Mouse (Mus musculus) hindbrain, embryonic 13.5 days (tissue): ENCODE data around the gene Fbxo45. TPM values are rescaled to one million over a fixed set of nuclear protein-coding genes. Genes with fewer than 3 reads are reported as not detected.
"Not testable (repeated sequence)": the region's sequence is repeated elsewhere in the genome, so short reads cannot be mapped to it uniquely, and the experiment has no call there.

ENCODE experiments used
- ATAC-seq: fragments of 200-750 bp; cut with Nextera tagmentation; 2 replicates; pipeline ENCODE4 v1.8.0; 2017; ENCODE audit warnings: moderate TSS enrichment; ENCODE audit not compliant: low FRiP score
- H3K27ac ChIP-seq: fragments of 300-500 bp; sonication (generic); 2 replicates; pipeline ENCODE4 v1.5.1; 2015; ENCODE audit warnings: inconsistent platforms, mild to moderate bottlenecking, moderate library complexity
- H3K27me3 ChIP-seq: fragments of 300-500 bp; sonication (generic); 2 replicates; pipeline ENCODE4 v1.6.1; 2015; ENCODE audit warnings: mild to moderate bottlenecking, inconsistent platforms
- H3K36me3 ChIP-seq: fragments of 300-500 bp; sonication (generic); 2 replicates; pipeline ENCODE4 v1.6.1; 2015; ENCODE audit warnings: mild to moderate bottlenecking, inconsistent platforms
- H3K4me1 ChIP-seq: fragments of 300-500 bp; sonication (generic); replicated peaks from 2 replicates; pipeline ENCODE4 v1.6.1; 2015; ENCODE audit warnings: inconsistent platforms
- H3K4me2 ChIP-seq: fragments of 300-500 bp; sonication (generic); 2 replicates; pipeline ENCODE4 v1.6.1; 2015; ENCODE audit warnings: inconsistent platforms, mild to moderate bottlenecking, moderate library complexity
- H3K4me3 ChIP-seq: fragments of 300-500 bp; sonication (generic); 2 replicates; pipeline ENCODE4 v1.5.1; 2015; ENCODE audit warnings: mild to moderate bottlenecking, inconsistent platforms
- H3K9ac ChIP-seq: fragments of 300-500 bp; sonication (generic); 2 replicates; pipeline ENCODE4 v1.6.1; 2015; ENCODE audit warnings: mild to moderate bottlenecking, inconsistent platforms
- H3K9me3 ChIP-seq: fragments of 300-500 bp; sonication (generic); 2 replicates; pipeline ENCODE4 v1.6.1; 2016; ENCODE audit warnings: inconsistent platforms
- WGBS: fragments of 180-500 bp; shearing (Covaris S2); methylation state at CpG from one replicate; pipeline ENCODE4 v1.1.7; 2015; 5-methylcytosine and 5-hydroxymethylcytosine counted together
- polyA plus RNA-seq: library from polyadenylated mRNA; unstranded; fragments of >200 nt; fragmentation: Nextera tagmentation; extraction: Ambion mirVana; gene quantifications from 2 replicates; pipeline ENCODE4 v1.2.1, GENCODE M21; 2015

Gene Fbxo45
- polyA plus RNA-seq, 1 experiment from 2014 or later, result 8.2 TPM

DNA sequence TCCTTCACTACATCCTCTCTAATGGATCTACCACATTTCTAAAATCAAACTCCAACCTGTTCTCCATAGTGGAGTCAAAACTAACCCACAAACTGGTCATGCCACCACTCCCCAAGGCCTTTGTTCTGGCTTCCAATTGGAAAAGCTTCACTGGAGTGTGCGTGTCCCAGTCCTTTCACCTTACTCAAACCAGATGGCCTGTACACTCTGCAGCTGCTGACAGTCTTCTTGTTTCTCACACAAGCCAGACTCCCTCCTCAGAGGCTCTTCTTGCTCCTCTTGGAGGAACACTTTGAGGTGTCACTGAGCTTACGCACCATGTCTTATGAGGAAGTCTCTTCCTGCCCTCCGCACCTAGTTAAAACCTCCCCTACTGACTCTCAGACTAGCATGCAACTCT, 3.1 kb downstream of the Fbxo45 start:
- H3K27me3 ChIP-seq, result no peaks in the 10 kb centered on the region
- no peak overlapping the region for H3K27ac ChIP-seq
- no peaks in the 10 kb centered on the region for H3K9me3 ChIP-seq
- no peaks in the 10 kb centered on the region for H3K36me3 ChIP-seq
- no peak overlapping the region for H3K4me2 ChIP-seq
- H3K4me3 ChIP-seq, result no peak overlapping the region
- H3K4me1 ChIP-seq, result peaks cover 29% of the 10 kb centered on the region
- ATAC-seq, result no peak
- H3K9ac ChIP-seq, result peak overlapping the region; percentile 31; the same call in 1 of the 2 replicates
- 90% methylated on average over 3 of the region's 3 CpGs for WGBS

DNA sequence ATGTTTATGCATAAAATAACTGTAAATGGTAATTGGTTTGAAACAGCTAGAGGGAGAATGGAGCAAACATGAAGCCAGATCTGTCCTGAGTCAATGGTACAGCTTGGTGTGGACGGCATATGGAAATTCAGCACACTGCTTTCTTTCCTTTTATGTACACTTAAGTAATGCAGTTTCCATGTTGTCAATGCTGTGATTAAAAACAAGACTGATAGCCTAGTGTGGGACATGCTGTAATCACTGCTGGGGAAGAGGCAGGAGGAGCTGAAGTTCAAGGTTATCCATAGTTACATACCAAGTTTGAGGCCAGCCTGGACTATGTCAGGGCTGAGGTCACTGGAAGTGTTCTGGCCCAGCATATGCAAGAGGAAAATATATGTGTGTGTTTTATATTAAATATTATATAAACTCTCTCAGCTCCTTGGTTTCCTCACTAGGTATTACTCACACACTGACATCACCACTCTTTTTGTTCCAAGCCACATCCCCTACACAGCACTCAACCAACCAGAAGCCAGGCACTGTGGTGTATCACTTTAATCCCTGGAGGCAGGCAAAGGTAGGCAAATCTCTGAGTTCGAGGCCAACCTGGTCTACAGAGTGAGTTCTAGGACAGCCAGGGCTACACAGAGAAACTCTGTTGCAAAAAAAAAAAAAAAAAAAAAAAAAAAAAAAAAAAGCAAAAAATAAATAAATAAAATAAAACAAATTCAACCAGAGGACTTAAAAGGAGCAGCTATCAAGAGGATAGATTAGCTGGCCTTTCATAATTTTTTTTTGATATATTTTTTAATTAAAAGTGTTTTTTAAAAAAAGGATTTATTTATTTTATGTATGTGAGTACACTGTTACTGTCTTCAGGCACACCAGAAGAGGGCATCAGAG, 7.3 kb downstream of the Fbxo45 start:
- no peaks in the 10 kb centered on the region for H3K27me3 ChIP-seq
- H3K27ac ChIP-seq, result no peak overlapping the region
- peaks cover 21% of the 10 kb centered on the region for H3K36me3 ChIP-seq
- H3K9ac ChIP-seq, result no peak overlapping the region
- no peak overlapping the region for H3K4me2 ChIP-seq
- ATAC-seq, result no peak
- H3K4me1 ChIP-seq, result peaks cover 8% of the 10 kb centered on the region
- 99% methylated on average over 2 of the region's 2 CpGs for WGBS
- H3K9me3 ChIP-seq, result no peaks in the 10 kb centered on the region
- no peak overlapping the region for H3K4me3 ChIP-seq

- WGBS, result 91% methylated on average over 19 of the region's 19 CpGs
- no peak overlapping the region for H3K4me2 ChIP-seq
- no peaks in the 10 kb centered on the region for H3K27me3 ChIP-seq
- H3K9ac ChIP-seq, result no peak overlapping the region
- peaks cover 29% of the 10 kb centered on the region for H3K36me3 ChIP-seq
- H3K4me3 ChIP-seq, result no peak overlapping the region
- ATAC-seq, result no peak
- no peak overlapping the region for H3K27ac ChIP-seq
- H3K4me1 ChIP-seq, result no peaks in the 10 kb centered on the region
- H3K9me3 ChIP-seq, result no peaks in the 10 kb centered on the region
Observed at GRCm38 (mm10) chr16:32237930-32238680, 8.9 kb downstream of the Fbxo45 start.

- H3K27ac ChIP-seq, H3K4me1 ChIP-seq, H3K27me3 ChIP-seq, H3K4me2 ChIP-seq, H3K9ac ChIP-seq, H3K4me3 ChIP-seq, ATAC-seq, H3K9me3 ChIP-seq: not testable (repeated sequence)
- WGBS, result 91% methylated on average over 3 of the region's 3 CpGs
- peaks cover 28% of the 10 kb centered on the region for H3K36me3 ChIP-seq
Observed at GRCm38 (mm10) chr16:32232050-32232449, 14.9 kb downstream of the Fbxo45 start.

- ATAC-seq, result no peak
Observed at GRCm38 (mm10) chr16:32222399-32222798, 24.6 kb downstream of the Fbxo45 start.

DNA sequence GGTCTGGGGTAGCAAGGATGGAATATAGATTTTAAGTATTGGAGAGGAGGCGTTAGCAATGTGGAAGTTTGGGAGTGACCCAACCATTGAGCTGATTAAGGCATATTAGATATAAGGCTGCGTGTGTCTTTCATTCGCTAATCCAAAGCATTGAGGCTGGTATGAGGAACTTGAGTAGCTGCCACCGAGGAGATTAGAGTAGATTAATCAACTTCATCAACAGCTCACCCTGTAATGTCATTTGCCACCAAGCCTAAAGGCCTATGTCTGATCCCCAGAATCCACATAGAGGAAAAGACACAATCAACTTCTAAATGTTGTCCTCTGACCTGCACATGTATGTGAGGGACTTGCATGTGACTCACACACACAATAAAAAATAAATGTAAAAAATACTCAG, 25.2 kb downstream of the Fbxo45 start:
- Histone ChIP-seq H3K9me3 (no peaks in the 10 kb centered on the region), H3K36me3 (no peaks in the 10 kb centered on the region), H3K27me3 (no peaks in the 10 kb centered on the region), H3K4me2 (no peak overlapping the region), H3K27ac (no peak overlapping the region), H3K4me3 (no peak overlapping the region), H3K4me1 (no peaks in the 10 kb centered on the region), H3K9ac (no peak overlapping the region)
- WGBS, result 87% methylated on average over 4 of the region's 4 CpGs
- ATAC-seq, result no peak

More at GRCm38 (mm10) chr16:32222399-32222798, 24.6 kb downstream of the Fbxo45 start:
- Histone ChIP-seq H3K27me3 (no peaks in the 10 kb centered on the region), H3K36me3 (no peaks in the 10 kb centered on the region), H3K9ac (no peak overlapping the region), H3K27ac (no peak overlapping the region), H3K4me3 (no peak overlapping the region), H3K4me2 (no peak overlapping the region), H3K4me1 (no peaks in the 10 kb centered on the region), H3K9me3 (no peaks in the 10 kb centered on the region)

- no peaks in the 10 kb centered on the region for H3K27me3 ChIP-seq
- H3K4me2 ChIP-seq, result no peak overlapping the region
- ATAC-seq, result no peak
- no peak overlapping the region for H3K4me3 ChIP-seq
- no peaks in the 10 kb centered on the region for H3K9me3 ChIP-seq
- H3K4me1 ChIP-seq, result no peaks in the 10 kb centered on the region
- H3K9ac ChIP-seq, result no peak overlapping the region
- WGBS, result 79% methylated on average over 17 of the region's 17 CpGs
- no peaks in the 10 kb centered on the region for H3K36me3 ChIP-seq
- H3K27ac ChIP-seq, result no peak overlapping the region
Observed at GRCm38 (mm10) chr16:32214804-32215576, 32.0 kb downstream of the Fbxo45 start.

- Histone ChIP-seq H3K36me3 (no peaks in the 10 kb centered on the region), H3K9me3 (no peaks in the 10 kb centered on the region), H3K4me3 (no peak overlapping the region), H3K4me2 (no peak overlapping the region), H3K9ac (no peak overlapping the region), H3K27me3 (no peaks in the 10 kb centered on the region), H3K4me1 (no peaks in the 10 kb centered on the region), H3K27ac (no peak overlapping the region)
- ATAC-seq, result no peak
Observed at GRCm38 (mm10) chr16:32214156-32214555, 32.8 kb downstream of the Fbxo45 start.

DNA sequence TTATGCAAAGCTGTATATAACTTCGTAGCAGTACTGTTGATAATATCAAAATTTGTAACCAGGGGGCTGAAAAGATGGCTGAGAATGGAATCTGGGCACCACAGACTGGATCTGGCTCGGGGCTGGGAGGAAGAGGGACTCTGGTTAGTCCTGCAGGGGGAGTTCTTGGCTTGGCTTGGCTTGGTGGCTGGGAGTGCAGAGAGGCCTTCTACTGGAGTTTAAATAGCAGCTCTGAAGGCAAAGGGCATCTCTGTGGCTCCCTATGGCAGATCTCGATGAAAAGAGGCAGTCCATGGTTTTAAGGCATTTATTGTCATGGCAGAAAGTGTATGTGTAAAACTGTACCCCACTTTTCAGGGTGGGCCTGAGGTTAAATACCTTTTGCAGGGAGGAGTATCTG, 42.1 kb downstream of the Fbxo45 start:
- H3K4me1 ChIP-seq, result peaks cover 9% of the 10 kb centered on the region
- H3K9me3 ChIP-seq, result no peaks in the 10 kb centered on the region
- H3K4me2 ChIP-seq, result no peak overlapping the region
- H3K27ac ChIP-seq, result no peak overlapping the region
- H3K9ac ChIP-seq, result no peak overlapping the region
- ATAC-seq, result no peak
- WGBS, result 61% methylated on average over 3 of the region's 3 CpGs
- H3K27me3 ChIP-seq, result 0 out of 2 replicates have a peak, but pooled peaks cover 5% of the 10 kb centered on the region
- no peak overlapping the region for H3K4me3 ChIP-seq
- no peaks in the 10 kb centered on the region for H3K36me3 ChIP-seq

DNA sequence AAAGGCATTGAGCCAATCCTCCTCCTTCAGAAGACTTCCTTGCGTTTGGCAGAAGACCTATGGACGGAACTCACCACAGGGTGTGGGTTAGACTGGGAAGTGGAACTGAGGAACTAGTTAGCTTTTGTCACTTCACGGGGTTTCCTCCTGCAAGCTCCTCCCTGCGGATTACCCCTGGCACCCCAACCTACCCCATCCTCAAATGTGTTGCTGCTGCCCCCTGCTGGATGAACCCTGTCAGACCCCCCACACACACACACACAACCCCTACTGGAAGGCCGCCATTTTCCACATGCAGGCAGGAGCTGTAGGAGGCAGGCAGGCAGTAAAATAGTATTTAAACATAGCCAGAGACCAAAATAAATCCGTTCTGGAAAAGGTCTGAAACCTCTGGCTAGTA, 44.3 kb downstream of the Fbxo45 start:
- no peak overlapping the region for H3K27ac ChIP-seq
- H3K9me3 ChIP-seq, result no peaks in the 10 kb centered on the region
- no peaks in the 10 kb centered on the region for H3K36me3 ChIP-seq
- H3K9ac ChIP-seq, result no peak overlapping the region
- peaks cover 9% of the 10 kb centered on the region for H3K4me1 ChIP-seq
- no peak overlapping the region for H3K4me2 ChIP-seq
- H3K27me3 ChIP-seq, result 0 out of 2 replicates have a peak, but pooled peaks cover 5% of the 10 kb centered on the region
- 82% methylated on average over 6 of the region's 6 CpGs for WGBS
- H3K4me3 ChIP-seq, result no peak overlapping the region
- ATAC-seq, result no peak

DNA sequence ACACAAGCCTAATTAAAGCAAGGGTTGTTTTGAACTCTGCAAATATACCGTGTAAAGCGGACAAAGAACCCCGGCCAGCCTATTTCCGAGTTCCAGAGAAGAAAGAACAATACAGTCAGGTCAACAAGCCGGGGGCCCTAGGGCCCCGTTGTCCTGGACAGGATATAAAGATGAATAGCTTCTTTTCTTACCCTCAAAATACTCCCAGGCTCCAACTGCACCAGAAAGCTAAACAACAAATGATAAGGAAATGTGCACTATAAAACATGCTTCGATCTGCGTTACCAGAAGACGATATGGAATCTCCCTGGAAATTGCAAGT, 46.0 kb downstream of the Fbxo45 start:
- ATAC-seq, result no peak
- H3K4me1 ChIP-seq, result peaks cover 9% of the 10 kb centered on the region
- H3K27ac ChIP-seq, result peak overlapping the region; percentile 75
- H3K36me3 ChIP-seq, result no peaks in the 10 kb centered on the region
- peak overlapping the region; percentile 44 for H3K4me2 ChIP-seq
- peak overlapping the region; percentile 22; the same call in 1 of the 2 replicates for H3K4me3 ChIP-seq
- H3K9me3 ChIP-seq, result no peaks in the 10 kb centered on the region
- peak overlapping the region; percentile 39; the same call in 1 of the 2 replicates for H3K9ac ChIP-seq
- H3K27me3 ChIP-seq, result 0 out of 2 replicates have a peak, but pooled peaks cover 5% of the 10 kb centered on the region
- WGBS, result 35% methylated on average over 9 of the region's 9 CpGs
